Mouse (Mus musculus): ENCODE results near the gene Kdm5a. TPM values are rescaled to one million over a fixed set of nuclear protein-coding genes. Genes with fewer than 3 reads are reported as not detected.

The Kdm5a gene
- total RNA-seq (2023): 100 to 1,000 TPM; 138 to 167 TPM

DNA sequence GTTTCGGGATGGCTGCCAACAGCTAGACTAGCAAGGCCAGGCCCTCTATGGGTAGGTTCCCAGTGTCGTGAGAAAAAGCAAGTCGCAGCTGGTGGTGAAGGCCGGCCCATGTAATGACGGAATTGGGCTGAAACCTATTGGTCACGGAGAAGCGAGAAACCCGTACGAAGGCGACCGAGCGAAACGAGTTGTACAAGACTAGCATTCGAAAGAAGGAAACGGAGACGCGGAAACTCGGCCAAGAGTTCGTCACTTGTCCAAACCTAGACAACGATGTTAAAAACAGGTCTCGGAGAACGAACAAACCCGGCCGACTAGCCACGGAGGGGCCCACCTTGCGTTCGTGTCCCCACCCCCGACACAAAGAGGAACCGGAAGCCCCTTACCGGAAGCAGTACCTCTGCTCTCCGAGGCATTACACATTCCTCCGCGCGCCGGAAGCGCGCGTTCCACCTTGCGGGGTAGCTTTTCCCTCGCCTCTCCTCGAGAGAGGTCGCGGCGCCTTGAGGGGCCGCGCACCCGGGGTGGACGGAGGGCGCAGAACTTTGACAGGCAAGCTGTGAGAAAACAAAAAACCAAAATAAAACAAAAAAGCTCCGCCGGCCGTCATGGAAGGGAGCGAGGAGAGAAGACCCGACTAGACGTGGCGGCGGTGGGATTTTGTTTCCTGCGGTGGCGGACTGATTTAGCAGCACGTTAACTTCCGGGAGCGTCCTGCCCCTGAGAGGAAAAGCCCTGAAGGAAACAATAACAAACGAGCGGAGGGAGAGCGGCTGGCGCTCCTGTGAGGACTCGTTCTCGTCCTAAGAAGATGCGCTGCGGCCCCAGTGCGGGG is at the start of gene Kdm5a, which contains the start of gene Ccdc77:
Gene Kdm5a (plus strand): TSS at position 437 of the 835 bp plus-strand sequence.
Gene Ccdc77 (minus strand): TSS at position 687 of the 835 bp plus-strand sequence.

DNA sequence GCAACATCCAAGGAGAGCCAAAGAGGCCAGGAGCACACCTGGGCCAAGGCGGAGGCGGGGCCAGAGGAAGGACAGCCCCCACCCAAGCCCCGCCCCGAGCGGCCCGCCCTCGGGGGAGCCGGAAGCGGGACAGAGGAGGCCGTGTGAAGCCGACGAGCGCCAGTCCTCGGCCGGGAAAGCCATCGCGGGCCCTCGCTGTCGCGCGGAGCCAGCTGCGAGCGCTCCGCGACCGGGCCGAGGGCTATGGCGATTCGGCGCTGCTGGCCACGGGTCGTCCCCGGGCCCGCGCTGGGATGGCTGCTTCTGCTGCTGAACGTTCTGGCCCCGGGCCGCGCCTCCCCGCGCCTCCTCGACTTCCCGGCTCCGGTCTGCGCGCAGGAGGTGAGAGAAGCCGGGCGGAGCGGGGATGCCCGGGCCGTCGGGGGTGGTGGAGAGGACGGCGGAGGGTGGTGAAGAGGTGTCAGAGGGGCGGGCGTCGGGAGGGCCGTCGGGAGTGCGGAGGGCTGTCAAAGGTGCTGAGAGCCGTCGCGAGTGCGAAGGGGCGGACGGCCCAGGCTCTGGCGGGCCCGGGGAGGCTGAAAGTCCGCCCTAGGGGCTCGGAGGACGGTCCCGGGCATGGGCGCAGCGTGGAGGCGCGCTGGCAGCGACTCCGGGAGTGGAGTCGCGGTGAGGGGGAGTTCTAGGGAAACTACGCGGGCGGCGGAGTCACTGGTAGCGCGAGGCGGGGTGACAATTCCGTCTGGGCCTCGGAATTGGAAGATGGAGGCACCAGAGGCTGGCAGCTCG is 99.4 kb downstream of the Kdm5a start, which contains the start of gene Il17ra:
Gene Il17ra (plus strand): TSS at position 162 of the 786 bp plus-strand sequence.

GRCm38 (mm10) chr6:120493374-120494181 is 129.7 kb downstream of the Kdm5a start, which contains the start of gene Tmem121b:
Gene Tmem121b (minus strand): TSS chr6:120493807.

Other genes with a start within 250 kb of the Kdm5a start
- not detected for gene D330020A13Rik, start 69.8 kb upstream of the Kdm5a start, total RNA-seq (2023)
- gene B4galnt3, start 69.6 kb upstream of the Kdm5a start, total RNA-seq (2023): not detected
- gene Ccdc77, start 250 bp downstream of the Kdm5a start, total RNA-seq (2023): 10 to 100 TPM; 10.0 to 10.3 TPM
- 100 to 1,000 TPM; 205 to 210 TPM for gene Il17ra, start 99.1 kb downstream of the Kdm5a start, total RNA-seq (2023)
- gene Tmem121b, start 129.7 kb downstream of the Kdm5a start, total RNA-seq (2023): under 1 TPM; 0.44 to 0.56 TPM
- gene Hdhd5, start 167.2 kb downstream of the Kdm5a start, total RNA-seq (2023): 100 to 1,000 TPM; 110 to 126 TPM

Measured in T-cell, adult 66 days (primary cell).